Mouse (Mus musculus): ENCODE measurements around the gene Hist1h2bh.
"Not testable (repeated sequence)": the region's sequence is repeated elsewhere in the genome, so short reads cannot be mapped to it uniquely, and the experiment has no call there.

Hist1h2bh gene

GRCm38 (mm10) chr13:23573034-23573897 lies 30.1 kb upstream of the Hist1h2bh start:
- not testable (repeated sequence) for DNase-seq

GRCm38 (mm10) chr13:23572218-23573033 lies 29.2 kb upstream of the Hist1h2bh start:
- no peak for DNase-seq

- DNase-seq = peak in 1 of 2 experiments; percentile 19
Measured at GRCm38 (mm10) chr13:23571504-23572217, 28.5 kb upstream of the Hist1h2bh start.

- peak in 1 of 2 experiments; percentile 57 for DNase-seq
Measured at GRCm38 (mm10) chr13:23571022-23571503, 27.9 kb upstream of the Hist1h2bh start, which contains the start of the genes Hist1h2ae and Hist1h2bg. Hist1h2ae (minus strand) TSS chr13:23571220. Hist1h2bg (plus strand) TSS chr13:23571396.

- not testable (repeated sequence) for DNase-seq
Measured at GRCm38 (mm10) chr13:23570261-23571021, 27.2 kb upstream of the Hist1h2bh start.

GRCm38 (mm10) chr13:23564482-23564881 lies 21.3 kb upstream of the Hist1h2bh start:
- no peak for DNase-seq

- peak in 1 of 2 experiments; percentile 44 for DNase-seq
Measured at GRCm38 (mm10) chr13:23562699-23563462, 19.7 kb upstream of the Hist1h2bh start.

GRCm38 (mm10) chr13:23561883-23562659 lies 18.9 kb upstream of the Hist1h2bh start, which contains the start of gene Hist1h3e:
Hist1h3e (minus strand) TSS chr13:23562369.
- peak; percentile 87 to 89 for DNase-seq

GRCm38 (mm10) chr13:23561531-23561882 lies 18.3 kb upstream of the Hist1h2bh start:
- DNase-seq = not testable (repeated sequence)

GRCm38 (mm10) chr13:23560699-23561098 lies 17.5 kb upstream of the Hist1h2bh start:
- DNase-seq = not testable (repeated sequence)

GRCm38 (mm10) chr13:23556906-23557305 lies 13.7 kb upstream of the Hist1h2bh start:
- DNase-seq = no peak

- peak; percentile 64 to 68 for DNase-seq
Measured at GRCm38 (mm10) chr13:23555839-23556416, 12.7 kb upstream of the Hist1h2bh start.

- DNase-seq = peak; percentile 71 to 72
Measured at GRCm38 (mm10) chr13:23554925-23555838, 12.0 kb upstream of the Hist1h2bh start.

- DNase-seq = no peak
Measured at GRCm38 (mm10) chr13:23554393-23554792, 11.2 kb upstream of the Hist1h2bh start.

GRCm38 (mm10) chr13:23552962-23553361 lies 9.8 kb upstream of the Hist1h2bh start, which contains the start of gene Hist1h1d:
Hist1h1d (plus strand) TSS chr13:23553262.
- no peak for DNase-seq

GRCm38 (mm10) chr13:23551931-23552914 lies 9.0 kb upstream of the Hist1h2bh start:
- no peak for DNase-seq

All from cerebellum, adult 18-20 months (tissue).